Mouse (Mus musculus): Measurements from ENCODE around the gene Utp20.
"Not testable (repeated sequence)": the region's sequence is repeated elsewhere in the genome, so short reads cannot be mapped to it uniquely, and the experiment has no call there.

The Utp20 gene

GRCm38 (mm10) chr10:88826188-88826946 lies at the start of gene Utp20:
Gene Utp20, minus strand, starts transcription at chr10:88826804.
- peak; percentile 93 for DNase-seq

- DNase-seq, result no peak
Observed at GRCm38 (mm10) chr10:88874870-88875269, 48.3 kb upstream of the Utp20 start.

GRCm38 (mm10) chr10:88866017-88866416 lies 39.4 kb upstream of the Utp20 start:
- no peak for DNase-seq

GRCm38 (mm10) chr10:88862293-88862692 lies 35.7 kb upstream of the Utp20 start:
- no peak for DNase-seq

- DNase-seq, result no peak
Observed at GRCm38 (mm10) chr10:88861416-88861815, 34.8 kb upstream of the Utp20 start.

GRCm38 (mm10) chr10:88860911-88861310 lies 34.3 kb upstream of the Utp20 start:
- no peak for DNase-seq

GRCm38 (mm10) chr10:88853326-88853725 lies 26.7 kb upstream of the Utp20 start:
- no peak for DNase-seq

GRCm38 (mm10) chr10:88849976-88850375 lies 23.4 kb upstream of the Utp20 start:
- DNase-seq, result no peak

GRCm38 (mm10) chr10:88848876-88849476 lies 22.4 kb upstream of the Utp20 start:
- DNase-seq, result no peak

GRCm38 (mm10) chr10:88834227-88834626 lies 7.6 kb upstream of the Utp20 start:
- DNase-seq, result no peak

GRCm38 (mm10) chr10:88828361-88828760 lies 1.8 kb upstream of the Utp20 start:
- DNase-seq, result no peak

GRCm38 (mm10) chr10:88827596-88827995 lies 992 bp upstream of the Utp20 start:
- DNase-seq, result no peak

GRCm38 (mm10) chr10:88826947-88827306 lies 323 bp upstream of the Utp20 start:
- DNase-seq, result not testable (repeated sequence)

GRCm38 (mm10) chr10:88817335-88817734 lies 9.3 kb downstream of the Utp20 start:
- DNase-seq, result no peak

- no peak for DNase-seq
Observed at GRCm38 (mm10) chr10:88815256-88815655, 11.3 kb downstream of the Utp20 start.

- no peak for DNase-seq
Observed at GRCm38 (mm10) chr10:88811704-88812103, 14.9 kb downstream of the Utp20 start.

GRCm38 (mm10) chr10:88802236-88802635 lies 24.4 kb downstream of the Utp20 start:
- DNase-seq, result no peak

- DNase-seq, result no peak
Observed at GRCm38 (mm10) chr10:88799381-88799780, 27.2 kb downstream of the Utp20 start.

GRCm38 (mm10) chr10:88797452-88797851 lies 29.2 kb downstream of the Utp20 start:
- DNase-seq, result no peak

- DNase-seq, result no peak
Observed at GRCm38 (mm10) chr10:88796939-88797338, 29.7 kb downstream of the Utp20 start.

GRCm38 (mm10) chr10:88795226-88795625 lies 31.4 kb downstream of the Utp20 start:
- DNase-seq, result no peak

GRCm38 (mm10) chr10:88794606-88795005 lies 32.0 kb downstream of the Utp20 start:
- DNase-seq, result no peak

GRCm38 (mm10) chr10:88793671-88794070 lies 32.9 kb downstream of the Utp20 start:
- DNase-seq, result no peak

- no peak for DNase-seq
Observed at GRCm38 (mm10) chr10:88784513-88784931, 42.1 kb downstream of the Utp20 start.

GRCm38 (mm10) chr10:88783941-88784340 lies 42.7 kb downstream of the Utp20 start:
- no peak for DNase-seq

Measured in embryo, embryonic 11 days (tissue).